Mouse (Mus musculus): ENCODE results near the gene Pwp2. TPM values are rescaled to one million over a fixed set of nuclear protein-coding genes. Genes with fewer than 3 reads are reported as not detected.

The Pwp2 gene
- polyA plus RNA-seq, 1 experiment from 2014 or later = 4.2 TPM

DNA sequence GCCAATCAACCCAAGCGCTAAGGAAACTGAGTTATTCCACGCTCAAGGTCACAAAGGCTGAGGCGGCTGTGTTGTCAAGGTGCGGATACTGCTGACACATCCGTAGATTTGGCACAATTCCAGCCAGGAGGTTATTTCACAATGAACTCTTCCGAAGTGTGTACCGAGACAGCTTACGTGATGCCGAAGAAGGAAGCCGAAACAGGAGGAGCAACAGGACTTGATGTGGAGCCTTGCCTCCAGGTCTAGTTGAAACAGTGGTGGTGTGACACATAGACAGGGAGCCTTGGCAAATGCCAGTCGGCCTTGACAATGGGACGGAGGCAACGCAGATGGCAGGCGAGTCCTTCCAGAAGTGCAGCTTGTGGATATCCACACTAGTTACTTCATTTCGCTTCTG is 26.9 kb downstream of the Pwp2 start:
- no peaks in the 10 kb centered on the region for H3K9me3 ChIP-seq (ENCODE audit: control insufficient read depth)
- no peak overlapping the region for H3K4me3 ChIP-seq (ENCODE audit: low read depth, low read length)
- 0 out of 2 replicates have a peak, but pooled peaks cover 3% of the 10 kb centered on the region for H3K4me1 ChIP-seq (replicated peaks; ENCODE audit: control insufficient read depth, insufficient read depth, low read length)
- no peak overlapping the region for H3K27ac ChIP-seq (ENCODE audit: low read depth, low read length)
- WGBS = 42% methylated on average over 15 of the region's 15 CpGs
- H3K27me3 ChIP-seq (replicated peaks; ENCODE audit: control insufficient read depth, insufficient read depth, low read length) = no peaks in the 10 kb centered on the region
- H3K36me3 ChIP-seq (ENCODE audit: control insufficient read depth, insufficient read depth) = peaks cover 24% of the 10 kb centered on the region; the same call in 1 of the 2 replicates
- peak; percentile 48 for ATAC-seq
- no peak for TF ChIP-seq CTCF (IDR thresholded peaks at IDR 0.05; ENCODE audit: low read depth)
- peak overlapping the region; percentile 30; the same call in 1 of the 2 replicates for H3K4me2 ChIP-seq (replicated peaks; ENCODE audit: low read depth)
- no peak overlapping the region for H3K9ac ChIP-seq (ENCODE audit: low read depth, low read length)

DNA sequence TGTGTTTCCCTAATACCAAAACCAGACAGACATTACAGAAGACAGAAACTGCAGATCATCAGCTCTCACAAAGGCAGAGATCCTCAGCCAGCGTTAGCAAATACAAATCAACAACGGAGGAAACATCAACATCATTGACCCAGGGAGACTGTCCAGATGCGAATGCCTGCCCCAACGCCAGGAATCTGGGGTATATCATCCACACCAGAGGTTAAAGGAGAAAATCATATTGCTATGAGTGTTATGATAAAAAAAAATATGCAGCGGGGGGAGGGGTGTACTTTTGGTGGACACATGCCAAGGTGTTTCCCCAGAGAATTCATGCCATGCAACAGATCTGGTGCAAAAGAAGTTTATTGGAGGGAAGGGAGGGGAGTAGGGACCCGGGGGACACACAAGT is 28.0 kb downstream of the Pwp2 start:
- no peak overlapping the region for H3K4me3 ChIP-seq (ENCODE audit: low read depth, low read length)
- TF ChIP-seq CTCF (IDR thresholded peaks at IDR 0.05; ENCODE audit: low read depth) = no peak
- H3K27ac ChIP-seq (ENCODE audit: low read depth, low read length) = no peak overlapping the region
- H3K4me1 ChIP-seq (replicated peaks; ENCODE audit: control insufficient read depth, insufficient read depth, low read length) = 0 out of 2 replicates have a peak, but pooled peaks cover 3% of the 10 kb centered on the region
- H3K4me2 ChIP-seq (replicated peaks; ENCODE audit: low read depth) = no peak overlapping the region
- no peaks in the 10 kb centered on the region for H3K9me3 ChIP-seq (ENCODE audit: control insufficient read depth)
- ATAC-seq = no peak
- H3K27me3 ChIP-seq (replicated peaks; ENCODE audit: control insufficient read depth, insufficient read depth, low read length) = no peaks in the 10 kb centered on the region
- 55% methylated on average over 6 of the region's 6 CpGs for WGBS
- H3K36me3 ChIP-seq (ENCODE audit: control insufficient read depth, insufficient read depth) = peaks cover 14% of the 10 kb centered on the region; the same call in 1 of the 2 replicates
- H3K9ac ChIP-seq (ENCODE audit: low read depth, low read length) = no peak overlapping the region

DNA sequence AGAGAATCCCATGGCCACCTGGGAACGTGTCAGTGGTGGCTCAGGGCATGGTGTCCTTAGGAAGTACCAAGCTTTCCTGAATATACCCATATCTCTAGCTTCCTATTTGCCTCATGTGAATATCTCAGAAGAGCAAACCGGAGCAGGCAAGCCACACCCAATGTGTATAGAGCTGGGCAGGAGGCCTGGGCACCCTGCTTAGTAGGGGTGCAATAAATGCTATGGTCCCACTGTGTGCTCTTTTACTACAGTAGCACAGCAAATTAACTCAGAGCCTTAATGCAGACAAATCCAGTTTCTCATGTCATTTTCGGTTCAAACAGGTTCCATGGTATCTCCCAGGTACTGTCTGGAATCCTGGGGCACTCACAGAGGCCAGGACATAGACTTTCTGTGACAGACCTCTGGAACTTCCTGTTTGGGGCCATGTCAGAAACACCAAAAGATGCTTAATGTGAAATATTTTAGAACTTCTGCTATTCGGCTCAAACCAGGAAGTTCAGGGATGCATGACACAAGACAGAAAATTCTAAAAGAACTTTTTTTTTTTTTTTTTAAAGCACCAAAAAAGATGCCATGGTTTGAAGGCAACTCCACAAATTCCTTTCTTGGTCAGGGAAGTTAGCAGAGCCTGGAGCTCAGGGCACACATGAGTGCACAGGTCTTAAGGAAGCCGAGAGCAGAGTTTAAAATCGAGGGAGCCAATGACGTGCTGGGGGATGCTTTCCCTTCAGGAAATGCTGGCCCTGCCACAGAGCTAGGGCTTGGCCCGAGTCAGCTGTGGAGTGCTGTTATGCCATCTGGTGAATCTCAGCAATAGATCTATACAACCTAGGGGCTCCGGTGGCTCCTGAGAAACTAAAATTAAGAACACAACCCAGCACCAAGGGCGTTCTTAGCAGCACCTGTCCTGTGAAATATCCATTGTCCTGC is 35.8 kb downstream of the Pwp2 start:
- WGBS = 63% methylated on average over 10 of the region's 10 CpGs
- no peak for ATAC-seq
- H3K9ac ChIP-seq (ENCODE audit: low read depth, low read length) = no peak overlapping the region
- H3K4me1 ChIP-seq (replicated peaks; ENCODE audit: control insufficient read depth, insufficient read depth, low read length) = peaks cover 9% of the 10 kb centered on the region; the same call in 1 of the 2 replicates
- H3K4me3 ChIP-seq (ENCODE audit: low read depth, low read length) = no peak overlapping the region
- H3K27ac ChIP-seq (ENCODE audit: low read depth, low read length) = peak overlapping the region; percentile 77
- H3K4me2 ChIP-seq (replicated peaks; ENCODE audit: low read depth) = no peak overlapping the region
- TF ChIP-seq CTCF (IDR thresholded peaks at IDR 0.05; ENCODE audit: low read depth) = no peak
- H3K9me3 ChIP-seq (ENCODE audit: control insufficient read depth) = no peaks in the 10 kb centered on the region
- no peaks in the 10 kb centered on the region for H3K27me3 ChIP-seq (replicated peaks; ENCODE audit: control insufficient read depth, insufficient read depth, low read length)
- no peaks in the 10 kb centered on the region for H3K36me3 ChIP-seq (ENCODE audit: control insufficient read depth, insufficient read depth)

- H3K9ac ChIP-seq (ENCODE audit: low read depth, low read length) = no peak overlapping the region
- peak; percentile 75 for ATAC-seq
- no peaks in the 10 kb centered on the region for H3K27me3 ChIP-seq (replicated peaks; ENCODE audit: control insufficient read depth, insufficient read depth, low read length)
- H3K36me3 ChIP-seq (ENCODE audit: control insufficient read depth, insufficient read depth) = no peaks in the 10 kb centered on the region
- WGBS = 28% methylated on average over 4 of the region's 4 CpGs
- H3K4me3 ChIP-seq (ENCODE audit: low read depth, low read length) = no peak overlapping the region
- peaks cover 11% of the 10 kb centered on the region; the same call in 1 of the 2 replicates for H3K4me1 ChIP-seq (replicated peaks; ENCODE audit: control insufficient read depth, insufficient read depth, low read length)
- no peak for TF ChIP-seq CTCF (IDR thresholded peaks at IDR 0.05; ENCODE audit: low read depth)
- no peak overlapping the region; the same call in 1 of the 2 replicates for H3K4me2 ChIP-seq (replicated peaks; ENCODE audit: low read depth)
- peak overlapping the region; percentile 77 for H3K27ac ChIP-seq (ENCODE audit: low read depth, low read length)
- H3K9me3 ChIP-seq (ENCODE audit: control insufficient read depth) = no peaks in the 10 kb centered on the region
These were observed 37.0 kb downstream of the Pwp2 start for GRCm38 (mm10) chr10:78147908-78148441.

GRCm38 (mm10) chr10:78143727-78144505 is 41.0 kb downstream of the Pwp2 start:
- Histone ChIP-seq H3K4me1 (replicated peaks; ENCODE audit: control insufficient read depth, insufficient read depth, low read length) (peaks cover 11% of the 10 kb centered on the region; the same call in 1 of the 2 replicates), H3K9ac (ENCODE audit: low read depth, low read length) (no peak overlapping the region), H3K4me3 (ENCODE audit: low read depth, low read length) (no peak overlapping the region), H3K4me2 (replicated peaks; ENCODE audit: low read depth) (peak overlapping the region; percentile 40), H3K36me3 (ENCODE audit: control insufficient read depth, insufficient read depth) (no peaks in the 10 kb centered on the region), H3K27me3 (replicated peaks; ENCODE audit: control insufficient read depth, insufficient read depth, low read length) (no peaks in the 10 kb centered on the region), H3K27ac (ENCODE audit: low read depth, low read length) (peak overlapping the region; percentile 82), H3K9me3 (ENCODE audit: control insufficient read depth) (no peaks in the 10 kb centered on the region)
- WGBS = 21% methylated on average over 8 of the region's 8 CpGs
- peak; percentile 90 for ATAC-seq
- TF ChIP-seq CTCF (IDR thresholded peaks at IDR 0.05; ENCODE audit: low read depth) = peak; percentile 14

- Histone ChIP-seq H3K4me2 (replicated peaks; ENCODE audit: low read depth) (no peak overlapping the region), H3K4me1 (replicated peaks; ENCODE audit: control insufficient read depth, insufficient read depth, low read length) (peaks cover 16% of the 10 kb centered on the region; the same call in 1 of the 2 replicates), H3K9ac (ENCODE audit: low read depth, low read length) (no peak overlapping the region), H3K4me3 (ENCODE audit: low read depth, low read length) (no peak overlapping the region), H3K27ac (ENCODE audit: low read depth, low read length) (no peak overlapping the region), H3K9me3 (ENCODE audit: control insufficient read depth) (no peaks in the 10 kb centered on the region), H3K36me3 (ENCODE audit: control insufficient read depth, insufficient read depth) (no peaks in the 10 kb centered on the region), H3K27me3 (replicated peaks; ENCODE audit: control insufficient read depth, insufficient read depth, low read length) (no peaks in the 10 kb centered on the region)
- ATAC-seq = no peak
- 64% methylated on average over 3 of the region's 3 CpGs for WGBS
- no peak for TF ChIP-seq CTCF (IDR thresholded peaks at IDR 0.05; ENCODE audit: low read depth)
These were observed 44.1 kb downstream of the Pwp2 start for GRCm38 (mm10) chr10:78140843-78141242.
